Mouse (Mus musculus): ENCODE measurements around the gene Glod5. TPM values are rescaled to one million over a fixed set of nuclear protein-coding genes. Genes with fewer than 3 reads are reported as not detected.
"Not testable (repeated sequence)": the region's sequence is repeated elsewhere in the genome, so short reads cannot be mapped to it uniquely, and the experiment has no call there.

Glod5 gene
- total RNA-seq (2014; fragmentation: Nextera tagmentation) (not detected in 2 replicates), total RNA-seq (2017) (not detected in 2 replicates)

DNA sequence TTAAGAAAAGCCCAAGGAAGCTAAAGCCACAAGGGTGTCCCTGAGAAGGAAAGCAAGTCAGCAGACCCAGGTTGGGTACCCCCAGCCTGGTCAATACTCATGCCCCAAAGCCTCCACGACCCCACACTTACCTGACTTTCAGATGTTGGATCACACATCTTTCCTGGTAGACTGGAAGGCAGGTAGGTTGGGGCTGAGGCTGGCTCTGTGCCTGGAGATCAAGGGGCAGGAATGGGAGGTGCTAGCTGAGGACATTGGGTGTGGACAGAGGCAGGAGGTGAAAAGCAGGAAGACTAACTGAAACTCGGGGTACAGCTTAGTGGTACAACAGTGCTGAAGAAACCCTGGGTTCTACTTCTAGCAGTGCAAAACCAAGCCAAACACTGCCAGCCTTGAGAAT, at the start of gene Glod5:
Gene Glod5, minus strand, starts transcription at position 207 of the 400 bp plus-strand sequence.
- no peak for ATAC-seq (replicated peaks; ENCODE audit: poor library complexity, severe bottlenecking)

DNA sequence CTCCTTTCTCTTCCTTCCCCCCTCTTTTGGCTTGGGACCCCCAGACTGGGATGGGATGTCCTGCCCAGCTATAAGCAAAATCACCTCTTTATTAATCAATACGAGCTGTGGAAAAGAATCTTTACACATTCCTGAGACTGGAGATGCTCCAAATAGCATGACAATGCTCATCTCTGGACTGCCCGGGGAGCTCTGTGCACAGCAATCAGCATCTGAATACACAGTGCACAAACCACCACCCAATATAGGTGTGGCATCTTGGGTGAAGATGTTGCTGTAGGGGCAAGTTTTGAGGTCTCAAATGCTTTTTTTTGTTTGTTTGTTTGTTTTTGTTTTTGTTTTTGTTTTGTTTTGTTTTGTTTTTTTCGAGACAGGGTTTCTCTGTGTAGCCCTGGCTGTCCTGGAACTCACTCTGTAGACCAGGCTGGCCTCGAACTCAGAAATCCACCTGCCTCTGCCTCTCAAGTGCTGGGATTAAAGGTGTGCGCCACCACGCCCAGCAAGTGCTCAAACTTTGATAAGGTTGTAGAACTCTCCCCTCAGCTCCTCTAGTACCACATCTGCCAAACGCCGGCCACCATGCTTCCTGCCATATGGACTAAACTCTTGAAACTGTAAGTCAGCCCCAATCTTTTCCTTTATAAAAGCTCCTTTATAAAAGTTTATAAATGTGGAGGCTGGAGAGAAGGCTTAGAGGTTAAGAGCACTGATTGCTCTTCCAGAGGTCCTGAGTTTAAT, 32.9 kb upstream of the Glod5 start:
- ATAC-seq (replicated peaks; ENCODE audit: poor library complexity, severe bottlenecking): not testable (repeated sequence)

DNA sequence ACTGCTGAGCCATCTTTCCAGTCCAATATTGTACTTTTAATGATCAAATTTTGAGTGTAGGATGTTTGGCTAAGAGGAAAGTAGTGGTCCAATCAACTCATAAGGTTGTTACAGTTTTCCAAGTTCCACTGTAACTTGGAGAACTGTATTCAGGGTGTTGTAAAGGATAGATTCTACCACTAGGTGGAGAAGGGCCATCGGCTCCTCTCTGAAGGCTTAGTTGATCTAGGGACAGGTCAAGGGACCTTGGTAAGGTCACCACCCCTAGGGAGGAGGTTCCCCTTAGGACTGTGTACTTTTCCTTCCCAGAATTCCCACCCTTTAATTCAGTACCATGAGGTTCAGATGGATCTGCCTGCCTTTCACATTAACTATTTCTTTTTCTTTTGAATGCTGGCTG, 14.7 kb upstream of the Glod5 start:
- peak; percentile 40; the same call in 1 of the 2 replicates for ATAC-seq (replicated peaks; ENCODE audit: poor library complexity, severe bottlenecking)

DNA sequence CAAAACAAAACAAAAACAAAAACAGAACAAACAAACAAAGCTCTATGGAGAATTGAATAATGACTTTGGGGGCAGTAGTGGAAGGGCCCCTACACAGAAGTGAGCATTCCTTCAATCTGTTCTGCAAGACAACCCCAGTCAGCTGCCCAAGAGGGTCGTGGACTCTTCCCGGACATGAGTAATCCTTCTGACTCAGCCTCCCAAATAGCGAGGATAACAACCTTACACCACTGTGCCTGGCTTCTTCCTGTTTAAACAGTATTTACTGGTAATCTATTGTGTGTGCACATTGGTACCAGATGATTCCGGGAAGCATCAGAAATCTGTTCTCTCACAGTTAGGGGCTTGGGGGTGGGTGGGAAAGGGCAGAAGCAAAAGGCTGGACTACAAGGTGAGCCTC, 8.5 kb upstream of the Glod5 start:
- ATAC-seq (replicated peaks; ENCODE audit: poor library complexity, severe bottlenecking): no peak

DNA sequence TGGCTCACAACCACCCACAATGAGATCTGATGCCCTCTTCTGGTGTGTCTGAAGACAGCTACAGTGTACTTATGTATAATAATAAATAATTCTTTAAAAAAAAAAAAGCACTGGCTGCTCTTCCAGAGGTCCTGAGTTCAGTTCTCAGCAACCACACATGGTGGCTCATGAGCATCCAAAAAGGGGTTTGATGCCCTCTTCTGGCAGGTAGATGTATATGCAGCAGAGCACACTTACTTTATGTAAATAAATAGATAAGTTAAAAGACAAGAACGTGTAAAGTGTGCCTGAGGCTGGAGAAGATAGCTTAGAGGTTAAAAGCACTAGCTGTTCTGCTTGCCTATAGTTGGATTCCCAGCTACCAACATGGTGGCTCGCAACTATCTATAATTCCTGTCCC, 6.5 kb upstream of the Glod5 start:
- no peak for ATAC-seq (replicated peaks; ENCODE audit: poor library complexity, severe bottlenecking)

DNA sequence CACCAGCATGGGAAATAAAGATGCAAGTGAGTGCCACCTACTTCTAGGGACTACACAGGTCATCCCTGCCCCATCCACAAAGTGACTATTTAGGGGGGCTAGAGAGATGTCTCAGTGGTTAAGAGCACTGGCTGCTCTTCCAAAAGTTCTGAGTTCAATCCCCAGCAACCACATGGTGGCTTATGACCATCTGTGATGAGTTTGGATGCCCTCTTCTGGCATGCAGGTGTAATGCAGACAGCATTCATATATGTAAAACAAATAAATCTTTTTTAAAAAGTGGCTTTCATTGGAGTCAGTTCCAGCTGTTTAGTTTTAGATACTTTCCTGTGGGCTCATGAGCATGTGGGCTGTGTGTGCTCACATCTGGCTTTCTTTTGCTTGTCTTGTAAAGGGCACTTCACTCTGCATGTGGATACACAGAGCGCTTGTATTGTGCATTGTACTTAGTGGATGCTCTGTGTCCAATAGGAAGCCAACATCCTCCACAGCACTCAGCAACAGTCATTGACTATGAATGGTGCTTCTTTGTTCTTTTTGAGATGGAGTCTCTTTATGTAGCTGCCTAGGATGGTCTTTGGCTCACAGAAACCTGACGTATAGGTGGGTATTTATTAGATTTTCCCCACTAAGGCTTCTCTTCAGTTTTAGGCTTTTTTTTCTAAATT, 2.0 kb upstream of the Glod5 start:
- no peak; the same call in 1 of the 2 replicates for ATAC-seq (replicated peaks; ENCODE audit: poor library complexity, severe bottlenecking)

DNA sequence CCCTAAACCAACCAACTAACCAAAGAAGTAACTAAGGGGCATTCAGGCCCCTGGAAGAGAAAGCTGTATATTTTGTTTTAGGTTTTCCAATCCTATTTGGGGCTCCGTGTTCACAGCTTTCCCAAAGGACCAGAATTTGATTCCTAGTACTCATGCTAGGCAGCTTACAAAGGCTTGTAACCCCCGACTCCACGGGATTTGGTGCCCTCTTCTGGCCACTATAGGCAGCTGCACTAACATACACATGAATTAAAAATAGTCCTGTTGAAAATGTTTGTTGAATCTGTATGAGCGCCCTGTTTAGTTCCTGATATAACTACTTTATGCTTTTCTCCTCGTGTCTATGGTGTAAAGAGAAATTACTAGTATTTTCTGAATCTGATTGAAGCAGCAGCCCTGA, 1.1 kb downstream of the Glod5 start:
- peak; percentile 70 for ATAC-seq (replicated peaks; ENCODE audit: poor library complexity, severe bottlenecking)

DNA sequence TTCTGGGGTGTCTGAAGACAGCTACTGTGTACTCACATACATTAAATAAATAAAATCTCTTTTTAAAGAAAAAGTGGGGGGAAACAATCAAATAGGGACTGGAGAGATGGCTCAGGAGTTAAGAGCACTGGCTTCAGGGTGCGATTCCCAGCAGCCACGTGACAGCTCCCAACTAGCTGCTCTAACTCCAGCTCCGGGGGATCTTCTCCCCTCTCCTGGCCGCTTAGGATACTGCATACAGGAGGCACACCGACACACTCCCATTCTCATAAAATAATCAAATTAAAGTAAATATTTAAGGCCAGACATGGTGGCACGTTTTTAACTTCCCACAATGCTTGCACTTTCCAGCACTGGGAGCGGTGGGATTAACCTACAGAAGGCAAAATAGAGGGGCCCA, 2.6 kb downstream of the Glod5 start:
- ATAC-seq (replicated peaks; ENCODE audit: poor library complexity, severe bottlenecking): not testable (repeated sequence)

DNA sequence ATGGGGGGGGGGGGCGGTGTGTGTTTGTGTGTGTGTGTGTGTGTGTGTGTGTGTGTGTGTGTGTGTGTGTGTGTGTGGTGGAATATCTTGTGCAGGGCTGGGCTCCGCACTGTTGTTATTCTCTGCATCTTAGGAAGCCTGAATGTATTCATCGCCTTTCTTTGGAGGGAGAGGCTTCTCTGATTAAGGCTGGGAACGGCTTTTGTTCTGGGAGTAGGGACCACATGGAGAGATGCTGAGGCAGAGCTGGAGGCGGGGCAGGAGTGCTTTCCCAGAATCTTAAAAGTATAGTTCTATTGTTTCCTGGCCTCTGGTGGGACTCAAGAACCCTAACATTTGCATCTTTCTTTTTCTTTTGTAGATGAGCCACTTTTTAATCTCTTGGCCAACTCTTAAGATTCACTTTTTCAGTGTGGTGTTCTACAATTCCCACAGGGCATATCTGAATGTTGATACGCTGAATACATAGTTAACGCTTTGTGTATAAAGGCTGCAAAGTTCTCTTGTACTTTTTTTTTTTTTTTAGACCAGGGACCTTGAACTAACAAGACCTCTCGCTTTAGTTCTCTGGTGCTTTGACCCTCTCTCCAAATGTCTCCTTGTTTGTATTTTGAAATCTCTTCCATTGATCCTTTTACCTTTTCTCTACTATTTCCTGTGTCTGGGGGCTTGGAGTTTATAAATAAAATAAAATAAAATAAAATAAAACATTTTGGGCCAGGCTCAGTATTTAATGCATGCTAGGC, 4.5 kb downstream of the Glod5 start:
- ATAC-seq (replicated peaks; ENCODE audit: poor library complexity, severe bottlenecking): no peak

DNA sequence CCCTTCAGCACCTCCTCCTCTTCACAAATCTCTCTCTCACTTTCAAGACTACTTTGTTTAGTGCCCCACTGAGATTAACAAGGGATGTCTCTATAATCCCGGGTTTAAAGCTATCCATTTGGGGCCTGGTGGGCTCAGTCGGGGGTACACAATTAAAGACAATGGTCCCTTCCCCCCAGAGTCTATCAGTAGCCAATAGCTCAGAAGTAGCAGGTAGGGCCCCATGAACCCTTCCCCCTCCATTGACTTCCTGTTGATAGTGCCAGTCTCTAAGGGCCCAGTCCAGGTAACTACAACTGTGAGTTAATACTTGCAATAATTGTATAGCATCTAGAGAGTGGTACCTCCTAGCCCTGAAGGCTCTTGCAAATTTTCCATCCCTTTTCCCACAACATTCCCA, 5.1 kb downstream of the Glod5 start:
- ATAC-seq (replicated peaks; ENCODE audit: poor library complexity, severe bottlenecking): no peak

DNA sequence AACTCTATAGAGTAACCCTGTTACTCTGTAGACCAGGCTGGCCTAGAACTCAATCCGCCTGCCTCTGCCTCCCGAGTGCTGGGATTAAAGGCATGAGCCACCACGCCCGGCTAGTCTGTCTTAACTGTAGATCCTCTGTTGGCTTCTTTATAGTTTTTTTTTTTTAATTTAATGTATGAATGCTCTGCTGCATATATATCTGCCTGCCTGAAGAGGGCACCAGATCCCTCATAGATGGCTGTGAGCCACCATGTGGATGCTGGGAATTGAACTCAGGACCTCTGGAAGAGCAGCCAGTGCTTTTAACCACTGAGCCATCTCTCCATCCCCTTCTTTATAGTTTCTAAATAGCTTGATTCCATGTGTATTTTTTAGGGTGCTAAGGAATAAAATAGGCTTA, 8.9 kb downstream of the Glod5 start:
- not testable (repeated sequence) for ATAC-seq (replicated peaks; ENCODE audit: poor library complexity, severe bottlenecking)

DNA sequence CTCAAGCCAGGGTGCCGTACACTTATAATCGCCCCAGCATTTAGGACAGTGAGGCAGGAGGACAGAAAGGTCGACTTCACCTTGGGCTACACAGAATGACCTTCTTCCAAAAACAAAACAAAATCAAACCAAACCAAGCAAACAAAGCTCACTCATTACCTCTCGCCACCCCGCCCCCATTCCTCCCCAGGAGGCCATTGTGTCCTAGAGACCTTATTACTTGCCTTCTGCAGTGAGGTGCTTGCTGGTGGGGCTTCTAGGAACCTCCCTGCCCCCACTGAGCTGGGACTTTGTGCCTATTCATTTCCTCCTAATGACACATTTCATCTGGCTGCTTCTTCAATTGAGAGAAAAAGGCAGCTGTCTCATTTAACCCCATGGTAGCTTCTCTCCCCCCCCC, 9.7 kb downstream of the Glod5 start:
- ATAC-seq (replicated peaks; ENCODE audit: poor library complexity, severe bottlenecking): no peak

DNA sequence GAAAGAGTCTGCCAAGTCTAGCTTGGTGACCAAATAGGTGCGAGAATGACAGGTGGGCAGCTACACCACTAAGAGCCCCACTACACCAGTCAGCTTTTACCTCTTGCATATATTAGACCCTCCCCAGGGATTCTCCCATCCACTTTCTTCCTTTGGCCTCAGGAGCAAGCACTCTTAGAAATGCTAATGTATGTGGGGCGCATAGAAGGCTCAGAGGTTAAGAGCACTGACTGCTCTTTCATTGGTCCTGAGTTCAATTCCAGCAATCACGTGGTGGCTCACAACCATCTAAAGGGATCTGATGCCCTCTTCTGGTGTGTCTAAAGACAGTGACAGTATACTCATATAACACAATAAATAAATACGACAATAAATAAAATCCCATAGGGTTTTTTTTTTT, 15.3 kb downstream of the Glod5 start:
- ATAC-seq (replicated peaks; ENCODE audit: poor library complexity, severe bottlenecking): no peak

DNA sequence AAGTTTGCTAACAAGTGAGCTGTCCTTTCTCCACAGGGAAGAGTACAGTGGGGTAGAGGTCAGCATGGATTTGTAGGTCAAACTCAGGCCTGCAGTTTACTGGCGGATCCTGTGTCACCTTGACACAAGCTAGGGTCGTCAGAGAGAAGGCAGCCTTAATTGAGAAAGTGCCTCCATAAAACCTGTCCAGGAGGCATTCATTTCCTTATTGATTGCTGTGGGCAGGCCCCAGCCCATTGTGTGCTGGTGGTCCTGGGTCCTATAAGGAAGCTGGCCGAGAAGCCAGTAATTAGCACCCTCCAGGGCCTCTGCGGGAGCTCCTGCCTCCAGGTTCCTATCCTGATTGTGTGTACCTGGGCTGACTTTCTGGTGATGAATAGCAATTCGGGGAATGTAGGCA, 16.3 kb downstream of the Glod5 start:
- ATAC-seq (replicated peaks; ENCODE audit: poor library complexity, severe bottlenecking): no peak

DNA sequence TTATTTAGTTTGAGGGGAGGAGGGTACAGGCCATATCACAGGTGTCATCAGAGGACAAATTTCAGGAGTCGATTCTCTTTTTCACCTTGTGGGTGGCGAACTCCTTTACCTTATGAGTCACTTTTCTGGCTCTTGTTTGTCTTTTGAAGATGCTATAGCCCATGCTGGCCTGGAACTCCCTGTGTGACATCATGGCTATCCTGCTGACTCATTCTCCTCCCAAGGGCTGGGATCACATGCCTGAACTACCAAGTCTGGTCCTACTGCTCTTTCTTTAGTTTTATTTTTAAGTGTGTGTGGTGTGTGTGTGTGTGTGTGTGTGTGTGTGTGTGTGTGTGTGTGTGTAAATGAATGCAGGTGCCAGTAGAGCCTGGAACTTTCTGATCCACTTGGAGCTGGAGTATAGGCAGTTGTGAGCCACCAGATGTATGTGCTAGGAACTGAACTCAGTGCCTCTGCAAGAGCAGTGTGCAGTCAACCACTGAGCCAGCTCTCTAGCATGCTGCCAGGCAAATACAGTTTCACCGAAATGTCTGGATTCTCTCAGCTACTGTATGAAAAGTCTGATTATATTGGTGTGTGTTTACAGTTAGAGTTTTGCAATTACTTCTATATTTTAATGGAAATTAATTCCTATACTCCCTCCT, 17.6 kb downstream of the Glod5 start:
- no peak for ATAC-seq (replicated peaks; ENCODE audit: poor library complexity, severe bottlenecking)

DNA sequence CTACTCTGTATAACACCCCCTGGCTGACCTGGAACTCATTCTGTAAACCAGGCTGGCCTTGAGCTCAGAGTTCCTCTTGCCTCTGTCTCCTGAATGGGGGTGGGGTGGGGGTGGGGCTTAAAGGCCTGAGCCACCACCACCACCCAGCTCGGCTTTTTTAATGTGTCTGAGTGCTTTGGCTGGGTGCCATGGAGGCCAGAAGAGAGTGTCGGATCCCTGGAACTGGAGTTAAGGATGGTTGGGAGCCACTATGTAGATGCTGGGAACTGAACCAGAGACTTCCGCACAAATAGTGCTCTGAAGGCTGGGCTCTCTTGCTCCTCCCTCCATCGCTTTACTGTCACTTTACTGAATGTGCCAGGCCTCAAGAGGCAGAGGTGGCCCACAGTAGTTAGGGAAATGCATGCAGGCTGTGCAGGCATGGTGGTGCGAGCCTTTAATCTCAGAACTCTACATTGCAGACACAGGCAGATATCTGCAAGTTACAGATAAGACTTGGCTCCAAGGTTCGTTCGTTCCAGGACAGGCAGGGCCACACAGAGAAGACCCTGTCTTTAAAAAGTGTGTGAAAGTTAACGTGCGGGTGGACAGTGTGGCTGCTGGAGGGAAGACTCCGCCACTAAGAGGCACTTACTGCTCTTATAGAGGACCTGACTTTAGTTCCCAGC, 25.1 kb downstream of the Glod5 start:
- no peak for ATAC-seq (replicated peaks; ENCODE audit: poor library complexity, severe bottlenecking)

DNA sequence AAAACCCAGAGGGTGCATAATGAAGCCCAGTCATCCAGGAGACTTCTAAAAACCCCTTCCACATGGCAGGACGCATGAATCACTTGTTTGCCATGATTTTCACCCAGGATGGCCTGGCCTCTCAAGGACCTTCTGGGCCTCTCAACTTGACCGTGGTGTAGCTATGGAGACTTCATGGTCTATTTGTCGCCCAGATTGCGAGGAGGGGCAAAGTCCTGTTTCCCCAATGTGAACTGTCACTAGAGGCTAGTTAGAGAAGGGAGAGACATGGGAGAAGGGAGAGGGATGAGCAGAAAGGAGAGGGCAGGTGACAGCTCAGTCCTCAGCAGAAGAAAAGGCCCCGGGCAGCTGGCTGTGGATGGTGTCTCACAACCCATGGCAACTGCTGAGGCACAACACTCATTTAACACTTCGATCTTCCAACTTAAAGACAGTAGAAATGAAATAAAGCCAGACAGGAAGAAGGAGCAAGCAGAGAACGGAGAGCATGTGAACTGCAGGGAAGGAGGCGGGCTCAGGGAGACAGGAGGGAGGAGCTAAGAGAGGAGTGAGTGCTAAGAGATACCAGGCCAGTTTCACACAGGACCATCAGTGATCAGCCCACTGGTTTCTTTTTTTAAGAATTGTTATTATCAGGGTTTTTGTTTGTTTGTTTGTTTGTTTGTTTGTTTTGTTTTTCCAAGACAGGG, 25.8 kb downstream of the Glod5 start:
- no peak for ATAC-seq (replicated peaks; ENCODE audit: poor library complexity, severe bottlenecking)

DNA sequence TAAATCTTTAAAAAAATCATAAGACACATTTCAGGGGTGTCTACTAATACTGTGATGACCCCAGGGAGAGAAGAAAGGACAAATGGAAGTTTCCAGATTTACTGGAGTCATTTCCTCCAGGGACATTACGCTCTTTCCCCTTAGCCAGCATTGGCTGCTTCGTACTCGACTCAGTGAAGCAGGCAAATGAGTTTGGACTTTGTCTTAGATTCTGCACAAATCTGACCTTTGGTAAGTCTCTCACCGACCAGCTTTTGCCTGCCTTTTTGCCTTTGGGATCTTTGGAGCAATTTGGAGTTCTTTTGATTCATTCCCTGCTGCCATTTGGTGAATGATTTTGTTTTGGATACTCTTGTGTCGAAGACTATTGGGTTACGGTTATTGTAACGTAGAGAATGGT, 36.9 kb downstream of the Glod5 start:
- ATAC-seq (replicated peaks; ENCODE audit: poor library complexity, severe bottlenecking): no peak

DNA sequence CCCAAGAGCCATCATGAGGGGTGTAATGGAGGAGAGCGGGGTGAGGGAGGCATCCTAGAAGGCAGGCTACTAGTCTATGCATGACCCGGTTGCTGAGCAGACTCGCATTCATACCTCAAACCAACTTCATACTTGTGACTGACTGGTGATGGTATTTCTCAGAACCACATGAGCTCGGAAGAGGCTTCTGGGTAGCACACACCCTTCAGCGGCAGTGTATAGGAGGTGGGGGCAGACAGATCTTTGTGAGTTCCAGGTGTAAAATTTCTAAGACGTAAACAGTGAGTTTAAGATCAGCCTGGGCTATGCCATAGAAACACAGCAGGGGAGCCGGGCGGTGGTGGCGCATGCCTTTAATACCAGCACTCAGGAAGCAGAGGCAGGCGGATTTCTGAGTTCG, 40.4 kb downstream of the Glod5 start, which contains the start of gene Gata1:
Gene Gata1, minus strand, starts transcription at position 180 of the 400 bp plus-strand sequence.
- ATAC-seq (replicated peaks; ENCODE audit: poor library complexity, severe bottlenecking): no peak

DNA sequence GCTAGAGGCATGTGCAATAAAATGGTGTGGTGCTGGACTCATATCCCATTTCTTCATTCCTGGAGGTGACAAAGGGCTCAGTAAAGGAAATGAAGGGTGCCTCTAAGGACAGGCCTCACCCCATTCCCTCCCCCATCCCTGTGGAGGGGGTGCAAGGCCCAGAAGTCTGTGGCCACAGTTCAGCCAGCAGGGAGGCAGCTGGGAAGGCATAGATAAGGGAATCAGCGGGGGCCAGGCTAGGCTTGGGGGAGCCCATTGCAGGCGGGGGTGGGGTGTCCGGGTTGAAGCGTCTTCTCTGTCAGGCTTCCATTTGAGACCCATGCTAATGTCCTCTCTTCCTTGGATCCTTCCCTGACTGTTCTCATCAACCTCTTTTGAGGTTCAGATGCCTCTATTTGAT, 47.0 kb downstream of the Glod5 start:
- no peak; the same call in 1 of the 2 replicates for ATAC-seq (replicated peaks; ENCODE audit: poor library complexity, severe bottlenecking)

All from granulocyte monocyte progenitor cell, adult 5-6 weeks (primary cell).